Mouse (Mus musculus) left cerebral cortex, adult 11 months (tissue): ENCODE measurements around the gene Mtcl1.
A peak's percentile ranks its signal among the peaks of the same experiment; 100 is the strongest.

Source experiments
- DNase-seq: peaks from one replicate; pipeline ENCODE4 v3.0.0; 2022; ENCODE audit warnings: low spot score

Mtcl1 gene

GRCm38 (mm10) chr17:66362287-66363016 lies 87.1 kb downstream of the Mtcl1 start:
- no peak for DNase-seq

- no peak for DNase-seq
These were observed 91.2 kb downstream of the Mtcl1 start for GRCm38 (mm10) chr17:66358026-66358978.

DNA sequence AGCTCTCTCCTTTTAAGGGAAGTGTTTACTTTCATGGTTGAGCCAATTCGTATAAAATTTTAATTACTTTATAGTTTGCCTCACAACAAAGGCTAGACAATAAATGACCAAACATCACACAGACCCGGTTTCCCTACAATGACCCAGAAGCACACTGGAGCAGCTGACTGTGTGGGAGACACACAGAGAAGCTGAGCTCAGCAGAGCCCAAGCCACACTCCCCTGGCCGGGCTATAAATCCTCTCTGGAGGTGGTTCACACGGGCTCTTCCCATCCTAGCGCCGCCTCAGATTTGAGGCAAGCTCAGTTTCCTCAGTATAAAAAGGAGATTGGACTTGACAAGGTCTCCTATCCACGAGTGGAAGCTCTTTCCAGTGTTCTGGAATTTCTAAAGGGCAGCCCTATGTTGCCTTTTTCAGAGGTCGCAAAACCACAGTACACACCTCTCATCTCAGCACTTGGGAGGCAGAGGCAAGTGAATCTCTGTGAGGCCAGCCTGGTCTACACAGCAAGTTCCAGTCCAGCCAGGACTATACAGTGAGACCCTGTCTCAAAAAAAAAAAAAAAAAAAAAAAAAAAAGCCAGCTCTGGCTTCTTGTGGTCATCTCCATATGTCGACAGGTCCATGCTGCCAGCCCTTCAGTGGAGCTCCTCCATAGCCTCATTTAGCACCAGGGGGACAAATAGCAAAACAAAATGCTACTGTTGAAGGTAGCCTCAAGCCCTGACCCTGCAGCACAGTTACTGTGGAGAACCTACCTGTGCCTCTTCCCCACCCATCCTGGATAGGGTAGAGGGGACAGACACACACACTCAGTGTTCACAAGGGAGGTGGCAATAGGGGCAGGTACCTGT lies 92.2 kb downstream of the Mtcl1 start:
- DNase-seq, result no peak

- DNase-seq, result no peak
These were observed 95.6 kb downstream of the Mtcl1 start for GRCm38 (mm10) chr17:66353907-66354306.

DNA sequence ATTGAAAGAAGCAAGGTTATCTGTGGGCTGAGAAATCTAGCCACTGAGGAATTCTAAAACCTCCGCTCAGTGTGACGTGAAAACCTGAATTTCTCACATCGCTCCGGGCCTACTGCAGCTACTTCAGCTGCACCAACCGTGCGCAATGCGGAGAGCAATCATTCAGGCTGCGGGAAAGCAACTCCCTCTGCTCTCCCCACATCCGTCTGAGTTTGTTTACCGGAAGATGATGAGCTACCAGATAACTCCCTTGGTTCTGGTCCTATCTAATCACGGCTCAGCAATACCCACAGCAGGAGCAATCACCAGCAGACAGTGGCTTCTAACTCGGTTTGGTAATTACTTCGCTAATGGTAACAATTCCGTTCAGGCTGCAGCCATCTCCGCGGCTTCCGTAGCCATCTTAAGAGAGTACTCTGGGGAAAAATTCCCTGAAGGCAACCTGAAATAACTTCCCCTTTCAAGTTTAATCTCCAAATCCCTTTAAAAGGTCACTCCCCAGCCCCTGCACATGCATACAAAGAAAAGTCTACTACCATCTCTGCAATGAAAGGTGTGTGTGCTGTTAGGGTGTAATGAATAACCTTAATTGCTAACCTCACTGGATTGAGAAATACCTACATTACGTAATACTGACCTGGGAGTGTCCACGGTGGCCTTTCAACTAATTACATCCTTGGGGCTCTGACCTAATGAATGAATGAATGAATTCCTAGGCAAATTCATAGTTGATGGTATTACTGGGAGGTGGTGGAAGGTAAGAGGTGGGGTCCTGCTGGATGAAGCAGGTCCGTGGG lies 96.5 kb downstream of the Mtcl1 start:
- DNase-seq, result no peak

DNA sequence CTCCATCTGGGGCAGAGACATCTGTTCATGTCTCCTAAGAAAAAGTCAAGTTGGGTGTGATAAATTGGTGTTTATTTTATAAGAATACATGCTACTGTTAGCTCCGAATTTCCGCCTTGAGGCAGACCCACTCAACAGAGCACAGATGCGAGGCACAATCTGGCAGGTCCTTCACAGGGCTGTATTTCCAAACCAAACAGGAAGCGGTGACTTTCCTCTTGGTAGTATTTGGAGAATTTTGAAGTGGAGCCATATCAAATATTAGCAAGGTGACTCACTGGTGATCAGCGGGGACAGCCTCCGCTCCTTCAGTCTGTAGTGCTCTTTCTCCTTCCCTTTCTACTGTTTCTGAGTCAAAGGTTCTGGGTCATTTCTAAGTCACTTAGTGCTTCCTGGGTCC lies 97.3 kb downstream of the Mtcl1 start:
- no peak for DNase-seq

- DNase-seq, result no peak
These were observed 98.9 kb downstream of the Mtcl1 start for GRCm38 (mm10) chr17:66350689-66351088.

- DNase-seq, result peak; percentile 78
These were observed 99.4 kb downstream of the Mtcl1 start for GRCm38 (mm10) chr17:66350127-66350526.

GRCm38 (mm10) chr17:66346378-66346777 lies 103.2 kb downstream of the Mtcl1 start:
- no peak for DNase-seq

DNA sequence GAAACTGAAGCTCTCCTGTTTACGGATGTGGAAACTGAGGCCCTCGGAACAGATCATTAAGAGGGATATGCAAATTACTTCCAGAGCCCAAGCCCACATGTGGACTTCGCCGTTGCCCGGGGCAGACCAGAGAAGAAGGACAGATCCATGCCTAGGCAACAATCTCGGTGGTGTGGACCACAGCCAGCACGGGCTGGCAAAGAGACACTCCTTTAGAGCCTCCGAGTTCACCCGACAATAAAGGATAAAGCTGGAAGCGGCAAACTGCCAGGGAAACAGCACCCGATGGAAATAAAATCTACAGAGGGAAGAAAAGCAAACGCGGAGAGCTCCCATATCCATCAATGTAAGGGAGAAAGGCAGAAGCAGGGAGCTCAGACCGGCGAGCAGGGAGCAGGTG lies 103.9 kb downstream of the Mtcl1 start:
- DNase-seq, result no peak

DNA sequence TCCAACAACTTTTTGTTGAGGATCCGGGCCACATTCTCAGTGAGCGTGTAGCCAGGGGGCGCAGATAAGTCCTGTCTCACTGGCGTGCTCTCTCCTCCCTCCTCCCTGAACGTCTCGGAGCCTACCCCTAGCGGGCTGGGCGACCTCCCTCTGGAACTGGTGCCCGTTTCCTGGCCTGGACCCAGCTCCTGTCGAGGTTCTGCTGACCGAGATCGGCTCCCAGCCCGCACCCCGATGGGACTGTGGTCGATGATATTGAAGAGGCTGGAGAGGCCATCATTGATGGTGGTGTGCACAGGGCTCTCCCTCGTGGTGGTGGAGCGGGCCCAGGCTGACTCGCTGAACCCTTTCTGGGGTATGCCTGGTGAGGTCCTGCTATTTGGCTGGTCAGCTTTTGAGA lies 106.6 kb downstream of the Mtcl1 start:
- DNase-seq, result no peak

- DNase-seq, result no peak
These were observed 107.9 kb downstream of the Mtcl1 start for GRCm38 (mm10) chr17:66341670-66342069.

- DNase-seq, result no peak
These were observed 108.8 kb downstream of the Mtcl1 start for GRCm38 (mm10) chr17:66340798-66341197.

- no peak for DNase-seq
These were observed 111.6 kb downstream of the Mtcl1 start for GRCm38 (mm10) chr17:66337929-66338328.

DNA sequence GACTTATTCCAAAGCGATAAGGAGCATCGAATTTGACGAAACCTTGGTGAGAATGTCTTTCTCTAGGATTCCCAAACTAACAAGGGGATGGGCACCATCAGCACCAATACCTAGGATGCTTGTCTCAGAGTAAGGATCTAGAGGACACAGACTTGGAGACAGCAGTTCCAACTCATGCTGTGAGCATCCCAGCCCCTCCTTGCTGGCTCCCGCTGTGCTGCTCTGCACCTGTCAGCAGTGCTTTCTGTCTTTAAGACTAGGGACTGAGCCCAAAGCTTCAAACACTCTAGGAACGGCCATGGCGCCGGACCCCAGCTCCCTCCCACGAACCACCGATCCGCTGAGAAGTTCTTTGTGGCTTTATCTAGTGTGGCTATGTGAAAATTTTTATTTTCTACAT lies 114.0 kb downstream of the Mtcl1 start:
- no peak for DNase-seq

GRCm38 (mm10) chr17:66334894-66335293 lies 114.7 kb downstream of the Mtcl1 start:
- DNase-seq, result no peak

DNA sequence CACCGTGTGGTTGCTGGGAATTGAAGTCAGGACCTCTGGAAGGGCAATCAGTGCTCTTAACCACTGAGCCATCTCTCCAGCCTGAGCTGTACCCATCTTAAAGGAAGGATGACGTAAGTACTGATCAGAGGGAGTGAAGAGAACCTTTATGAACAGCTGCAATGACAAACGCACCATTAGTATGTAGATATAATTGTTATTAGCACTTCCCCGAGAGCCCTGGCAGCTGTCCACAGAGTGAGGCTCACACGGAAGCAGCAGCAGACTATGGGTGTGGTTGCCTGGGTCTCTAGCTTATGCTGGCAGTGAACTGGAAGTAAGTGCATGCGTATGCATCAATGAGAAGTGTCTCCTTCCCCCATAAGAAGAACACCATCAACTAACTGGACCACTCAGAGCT lies 118.3 kb downstream of the Mtcl1 start:
- no peak for DNase-seq

GRCm38 (mm10) chr17:66326552-66327045 lies 123.0 kb downstream of the Mtcl1 start:
- DNase-seq, result no peak

DNA sequence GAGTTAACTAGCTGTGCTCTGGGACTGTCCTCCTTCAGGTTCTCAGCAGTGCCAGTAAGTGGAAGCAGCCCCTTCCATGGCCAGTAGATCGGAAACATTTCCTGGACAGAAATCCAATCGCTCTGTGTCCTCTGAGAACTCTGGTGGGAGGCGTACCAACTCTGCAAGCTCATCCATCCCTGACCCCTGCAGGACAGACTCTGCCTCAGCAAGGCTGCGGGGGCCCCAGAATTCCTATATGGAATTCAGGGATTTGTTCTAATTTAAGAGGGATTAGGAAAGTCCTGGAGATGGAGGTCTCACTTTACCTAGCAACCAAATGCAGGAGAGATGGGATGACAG lies 123.4 kb downstream of the Mtcl1 start:
- DNase-seq, result no peak

- DNase-seq, result peak; percentile 74
These were observed 123.9 kb downstream of the Mtcl1 start for GRCm38 (mm10) chr17:66325440-66326203.

DNA sequence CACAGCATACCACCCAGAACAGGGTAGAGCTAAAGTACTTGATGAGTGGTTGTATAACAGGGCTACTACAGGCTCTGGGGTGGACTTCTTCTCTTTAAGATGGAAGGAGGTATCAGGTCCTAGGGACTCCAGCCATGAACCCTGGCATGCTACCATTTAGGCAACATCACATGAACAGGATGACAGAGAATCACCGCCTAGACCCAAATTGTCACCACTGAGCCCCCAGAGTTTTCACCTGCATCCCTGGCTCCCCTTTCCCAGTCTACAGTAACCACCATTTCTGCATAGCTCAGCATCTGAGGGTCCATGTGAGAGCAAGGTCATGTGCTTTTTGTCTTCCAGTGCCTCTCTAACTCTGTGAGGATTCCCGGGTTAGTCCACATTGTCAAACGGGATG lies 124.7 kb downstream of the Mtcl1 start:
- DNase-seq, result no peak
